Mouse (Mus musculus) midbrain, embryonic 11.5 days (tissue): ENCODE measurements around the gene Cx3cr1. TPM values are rescaled to one million over a fixed set of nuclear protein-coding genes. Genes with fewer than 3 reads are reported as not detected.
A peak's percentile ranks its signal among the peaks of the same experiment; 100 is the strongest.

ENCODE experiments used
- ATAC-seq: fragments of 200-750 bp; cut with Nextera tagmentation; 2 replicates; pipeline ENCODE4 v1.8.0; 2017; ENCODE audit warnings: moderate TSS enrichment, moderate library complexity; ENCODE audit not compliant: low FRiP score
- DNase-seq: peaks from one replicate; pipeline ENCODE4 v3.0.0; 2015; ENCODE audit warnings: low spot score; ENCODE audit errors: missing footprints
- H3K27ac ChIP-seq: fragments of 300-500 bp; sonication (generic); 2 replicates; pipeline ENCODE4 v1.5.1; 2014; ENCODE audit warnings: low read depth, low read length
- H3K27me3 ChIP-seq: fragments of 300-500 bp; sonication (generic); 2 replicates; pipeline ENCODE4 v1.6.1; 2014; ENCODE audit warnings: mild to moderate bottlenecking, low read length, moderate library complexity, mixed read lengths; ENCODE audit not compliant: control insufficient read depth, insufficient read depth
- H3K36me3 ChIP-seq: fragments of 300-500 bp; sonication (generic); 2 replicates; pipeline ENCODE4 v1.6.1; 2014; ENCODE audit warnings: mild to moderate bottlenecking, low read length, moderate library complexity, mixed read lengths; ENCODE audit not compliant: control insufficient read depth, insufficient read depth
- H3K4me1 ChIP-seq: fragments of 300-500 bp; sonication (generic); 2 replicates; pipeline ENCODE4 v1.6.1; 2014; ENCODE audit warnings: low read length; ENCODE audit not compliant: control insufficient read depth, insufficient read depth
- H3K4me2 ChIP-seq: fragments of 300-500 bp; sonication (generic); 2 replicates; pipeline ENCODE4 v1.6.1; 2014; ENCODE audit warnings: mild to moderate bottlenecking, moderate library complexity
- H3K4me3 ChIP-seq: fragments of 300-500 bp; sonication (generic); 2 replicates; pipeline ENCODE4 v1.5.1; 2014; ENCODE audit warnings: low read depth, low read length
- H3K9ac ChIP-seq: fragments of 300-500 bp; sonication (generic); 2 replicates; pipeline ENCODE4 v1.6.1; 2014; ENCODE audit warnings: low read length
- H3K9me3 ChIP-seq: fragments of 300-500 bp; sonication (generic); 2 replicates; pipeline ENCODE4 v1.6.1; 2016; ENCODE audit warnings: low read length; ENCODE audit not compliant: control insufficient read depth
- WGBS: fragments of 180-500 bp; shearing (Covaris S2); extraction: QIAGEN DNeasy Blood & Tissue Kit; methylation state at CpG from one replicate; pipeline ENCODE4 v1.1.7; 2014; 5-methylcytosine and 5-hydroxymethylcytosine counted together
- polyA plus RNA-seq: library from polyadenylated mRNA; unstranded; fragments of >200 nt; fragmentation: Nextera tagmentation; extraction: Ambion mirVana; gene quantifications from 2 replicates; pipeline ENCODE4 v1.2.1, GENCODE M21; 2014

Cx3cr1 gene
- polyA plus RNA-seq, 1 experiment from 2014 or later = 2.9 TPM

GRCm38 (mm10) chr9:119980770-119981182, 88.9 kb downstream of the Cx3cr1 start:
- peak overlapping the region; percentile 12; the same call in 1 of the 2 replicates for H3K27ac ChIP-seq
- WGBS = 4% methylated on average over 4 of the region's 4 CpGs
- ATAC-seq (no peak), DNase-seq (no peak)
- no peak overlapping the region for H3K4me3 ChIP-seq
- no peaks in the 10 kb centered on the region for H3K9me3 ChIP-seq
- peak overlapping the region; percentile 43 for H3K4me2 ChIP-seq
- peak overlapping the region; percentile 27; the same call in 1 of the 2 replicates for H3K9ac ChIP-seq
- no peaks in the 10 kb centered on the region for H3K36me3 ChIP-seq
- peaks cover 33% of the 10 kb centered on the region for H3K4me1 ChIP-seq
- peaks cover 10% of the 10 kb centered on the region; the same call in 1 of the 2 replicates for H3K27me3 ChIP-seq

- 45% methylated on average over 2 of the region's 2 CpGs for WGBS
- Histone ChIP-seq H3K27ac (no peak overlapping the region), H3K9me3 (no peaks in the 10 kb centered on the region), H3K4me2 (no peak overlapping the region), H3K9ac (no peak overlapping the region), H3K36me3 (no peaks in the 10 kb centered on the region), H3K4me1 (peaks cover 33% of the 10 kb centered on the region), H3K27me3 (peaks cover 10% of the 10 kb centered on the region; the same call in 1 of the 2 replicates), H3K4me3 (no peak overlapping the region)
- DNase-seq (no peak), ATAC-seq (no peak)
These were observed 89.9 kb downstream of the Cx3cr1 start for GRCm38 (mm10) chr9:119979749-119980148.

GRCm38 (mm10) chr9:119978811-119979441, 90.8 kb downstream of the Cx3cr1 start:
- H3K4me3 ChIP-seq = no peak overlapping the region
- H3K9ac ChIP-seq = no peak overlapping the region
- peaks cover 3% of the 10 kb centered on the region; the same call in 1 of the 2 replicates for H3K36me3 ChIP-seq
- no peak overlapping the region for H3K27ac ChIP-seq
- no peaks in the 10 kb centered on the region for H3K9me3 ChIP-seq
- DNase-seq (no peak), ATAC-seq (no peak)
- H3K27me3 ChIP-seq = peaks cover 10% of the 10 kb centered on the region; the same call in 1 of the 2 replicates
- WGBS = 88% methylated on average over 6 of the region's 6 CpGs
- peaks cover 30% of the 10 kb centered on the region for H3K4me1 ChIP-seq
- no peak overlapping the region for H3K4me2 ChIP-seq

GRCm38 (mm10) chr9:119978151-119978810, 91.4 kb downstream of the Cx3cr1 start:
- H3K4me1 ChIP-seq = peaks cover 30% of the 10 kb centered on the region
- WGBS = 55% methylated on average over 9 of the region's 9 CpGs
- ATAC-seq (no peak), DNase-seq (no peak)
- H3K9ac ChIP-seq = no peak overlapping the region
- H3K4me2 ChIP-seq = no peak overlapping the region
- H3K27me3 ChIP-seq = peaks cover 10% of the 10 kb centered on the region; the same call in 1 of the 2 replicates
- H3K36me3 ChIP-seq = peaks cover 3% of the 10 kb centered on the region; the same call in 1 of the 2 replicates
- H3K4me3 ChIP-seq = no peak overlapping the region
- H3K9me3 ChIP-seq = no peaks in the 10 kb centered on the region
- H3K27ac ChIP-seq = no peak overlapping the region

- peaks cover 3% of the 10 kb centered on the region; the same call in 1 of the 2 replicates for H3K36me3 ChIP-seq
- no peak for ATAC-seq
- no peak overlapping the region for H3K4me3 ChIP-seq
- DNase-seq = no peak
- peaks cover 3% of the 10 kb centered on the region; the same call in 1 of the 2 replicates for H3K27me3 ChIP-seq
- no peak overlapping the region for H3K9ac ChIP-seq
- H3K9me3 ChIP-seq = no peaks in the 10 kb centered on the region
- 57% methylated on average over 5 of the region's 5 CpGs for WGBS
- no peak overlapping the region for H3K27ac ChIP-seq
- no peak overlapping the region for H3K4me2 ChIP-seq
- peaks cover 23% of the 10 kb centered on the region for H3K4me1 ChIP-seq
These were observed 92.1 kb downstream of the Cx3cr1 start for GRCm38 (mm10) chr9:119977557-119978060.

DNA sequence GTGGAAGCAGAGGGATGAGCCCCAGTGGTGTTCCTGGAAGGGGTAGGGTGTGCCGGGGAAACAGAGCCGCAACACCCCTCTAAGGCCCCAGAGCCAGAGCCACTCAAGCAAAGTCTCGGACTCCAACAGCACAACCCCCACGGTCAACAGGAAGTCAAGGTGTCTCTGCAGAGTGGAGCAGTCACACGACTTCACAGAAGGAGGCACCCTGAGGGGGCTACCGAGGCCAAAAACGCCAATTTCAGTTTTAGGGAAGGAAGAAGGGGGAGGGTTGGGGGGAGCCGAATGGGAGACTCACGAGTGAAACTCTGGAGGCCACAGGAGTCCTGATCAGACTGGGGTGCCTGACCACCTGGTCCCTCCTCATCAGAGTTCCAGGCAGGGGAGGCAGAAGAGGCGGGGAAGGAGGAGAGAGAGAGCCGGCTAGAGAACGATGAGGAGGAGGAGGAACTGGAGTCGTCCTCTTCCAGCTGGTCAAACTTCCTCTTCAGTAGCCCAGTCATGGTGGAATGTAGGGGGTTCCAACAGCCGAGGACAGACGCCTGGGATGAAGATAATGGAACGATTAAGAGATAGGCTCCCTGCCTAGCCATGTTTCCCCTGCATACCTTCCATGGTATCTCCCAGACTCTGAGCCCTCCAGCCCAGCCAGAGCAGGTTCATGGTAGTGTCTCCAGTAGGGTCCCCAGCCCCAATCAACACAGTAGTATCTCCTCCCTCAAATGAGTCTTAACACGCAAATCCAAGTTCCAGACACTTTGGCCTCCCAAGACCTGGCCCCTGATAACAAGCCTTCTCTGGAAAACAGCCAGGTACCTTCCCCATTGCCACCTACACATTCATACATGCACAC, 92.7 kb downstream of the Cx3cr1 start:
- WGBS = 67% methylated on average over 17 of the region's 17 CpGs
- Histone ChIP-seq H3K4me2 (no peak overlapping the region), H3K36me3 (peaks cover 3% of the 10 kb centered on the region; the same call in 1 of the 2 replicates), H3K9ac (no peak overlapping the region), H3K27ac (no peak overlapping the region), H3K9me3 (no peaks in the 10 kb centered on the region), H3K4me3 (no peak overlapping the region), H3K4me1 (peaks cover 16% of the 10 kb centered on the region), H3K27me3 (no peaks in the 10 kb centered on the region)
- DNase-seq = no peak
- ATAC-seq = no peak

- H3K27me3 ChIP-seq = no peaks in the 10 kb centered on the region
- H3K27ac ChIP-seq = no peak overlapping the region
- ATAC-seq (no peak), DNase-seq (no peak)
- no peak overlapping the region for H3K4me2 ChIP-seq
- no peak overlapping the region for H3K9ac ChIP-seq
- peaks cover 3% of the 10 kb centered on the region; the same call in 1 of the 2 replicates for H3K36me3 ChIP-seq
- WGBS = 95% methylated on average over 4 of the region's 4 CpGs
- H3K4me3 ChIP-seq = no peak overlapping the region
- H3K4me1 ChIP-seq = no peaks in the 10 kb centered on the region
- H3K9me3 ChIP-seq = no peaks in the 10 kb centered on the region
These were observed 94.4 kb downstream of the Cx3cr1 start for GRCm38 (mm10) chr9:119975286-119975685.

GRCm38 (mm10) chr9:119974609-119975008, 95.1 kb downstream of the Cx3cr1 start:
- no peak overlapping the region for H3K27ac ChIP-seq

More at GRCm38 (mm10) chr9:119974609-119975008, 95.1 kb downstream of the Cx3cr1 start:
- DNase-seq (no peak), ATAC-seq (no peak)
- Histone ChIP-seq H3K9ac (no peak overlapping the region), H3K4me2 (no peak overlapping the region), H3K4me1 (no peaks in the 10 kb centered on the region), H3K36me3 (peaks cover 3% of the 10 kb centered on the region; the same call in 1 of the 2 replicates), H3K27me3 (no peaks in the 10 kb centered on the region), H3K9me3 (no peaks in the 10 kb centered on the region), H3K4me3 (no peak overlapping the region)
- 77% methylated on average over 5 of the region's 5 CpGs for WGBS
